Mouse (Mus musculus) heart, postnatal 10 days (tissue): Measurements from ENCODE around the gene Rhbdl3. TPM values are rescaled to one million over a fixed set of nuclear protein-coding genes. Genes with fewer than 3 reads are reported as not detected.
A peak's percentile ranks its signal among the peaks of the same experiment; 100 is the strongest.

ENCODE experiments used
- DNase-seq, 2 experiments: peaks; one replicate each; pipeline ENCODE4 v3.0.0; 2021
- intact Hi-C: fragments of 180-260 bp; cut with DNase I; formaldehyde crosslinking; loops from one replicate; pipeline ENCODE4 v1.15.1; 2025
- total RNA-seq, 2 experiments: library from RNA; stranded (reverse); gene quantifications; 2 replicates each; pipeline ENCODE4 v1.2.3; 2021

The Rhbdl3 gene
- total RNA-seq, result 1 to 10 TPM; 2.3 to 2.5 TPM

DNA sequence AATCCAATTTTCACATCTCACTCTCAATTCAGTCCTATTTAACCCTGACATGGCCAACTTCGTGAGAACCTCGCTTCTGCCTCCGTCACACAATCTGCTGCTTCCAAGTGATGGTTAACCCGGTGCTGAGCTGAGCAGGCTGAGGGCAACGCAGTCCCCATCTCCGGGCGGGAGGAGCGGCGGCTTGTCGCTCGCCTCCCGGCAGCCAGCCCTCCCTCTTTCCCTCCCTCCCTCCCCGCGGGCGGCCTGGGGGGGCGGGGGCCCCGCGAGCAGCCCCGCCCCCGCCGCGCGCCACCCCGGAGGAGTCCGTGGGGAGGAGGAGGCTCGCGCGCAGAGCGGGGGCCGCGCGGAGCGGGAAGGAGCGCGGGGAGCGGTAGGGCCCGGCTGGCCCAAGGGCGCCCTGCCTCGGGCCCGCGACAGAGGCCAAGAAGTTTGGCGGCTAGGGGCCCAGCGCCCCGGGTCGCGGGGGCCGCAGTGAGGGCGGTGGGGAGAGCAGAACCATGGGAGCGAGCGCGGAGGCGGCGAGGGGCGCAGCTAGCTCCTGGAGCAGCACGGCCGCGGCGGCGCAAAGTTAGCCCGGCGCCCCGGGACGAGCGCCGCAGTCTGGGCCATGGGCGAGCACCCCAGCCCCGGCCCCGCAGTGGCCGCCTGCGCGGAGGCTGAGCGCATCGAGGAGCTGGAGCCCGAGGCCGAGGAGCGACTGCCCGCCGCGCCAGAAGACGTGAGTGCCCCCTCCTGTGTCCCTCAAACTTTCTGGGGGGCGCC, at the start of gene Rhbdl3:
TSS of gene Rhbdl3 (plus strand) at position 362 of the 765 bp plus-strand sequence.
- peak; percentile 62 to 66 for DNase-seq
- intact Hi-C loops, result no loop called here

DNA sequence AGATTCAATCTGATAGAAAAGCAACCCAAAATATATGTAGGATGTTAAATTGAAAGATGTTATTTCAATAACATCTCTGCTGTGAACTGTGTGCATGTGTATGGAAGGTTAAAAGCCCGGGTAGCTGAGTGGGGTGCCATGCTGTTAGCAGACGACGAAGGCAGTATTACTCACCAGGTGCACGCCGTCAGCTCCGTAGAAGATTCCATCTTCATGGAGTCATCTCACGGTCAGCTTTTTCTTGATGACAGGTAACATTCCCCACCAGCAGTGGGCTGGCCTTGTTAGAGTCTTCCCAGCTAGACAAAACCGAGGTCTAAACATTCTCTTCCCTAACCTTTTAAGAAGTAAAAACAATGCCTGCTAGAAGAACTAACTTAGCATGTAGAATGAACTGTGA, 36.6 kb upstream of the Rhbdl3 start:
- no peak for DNase-seq
- intact Hi-C loops, result no loop called here

DNA sequence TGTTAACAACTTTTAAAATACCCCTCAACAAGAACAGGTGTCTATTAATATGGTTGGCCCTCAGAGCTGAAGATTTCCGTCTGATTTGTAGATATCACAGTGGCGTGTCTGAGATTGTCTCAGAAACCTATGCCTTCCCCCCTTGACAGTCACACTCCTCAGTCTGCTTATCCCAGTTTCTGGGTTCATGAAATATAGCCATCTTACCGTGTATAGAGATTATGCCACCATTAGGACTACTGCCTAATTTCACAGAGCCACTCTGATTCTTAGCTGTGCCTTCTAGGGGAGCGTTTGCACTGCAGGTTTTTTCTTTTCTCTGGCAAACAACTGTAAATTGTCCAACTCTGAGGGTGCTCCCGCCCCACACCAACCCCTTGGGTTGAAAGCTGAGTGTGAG, 29.6 kb upstream of the Rhbdl3 start:
- DNase-seq, result no peak
- intact Hi-C loops, result no loop called here

DNA sequence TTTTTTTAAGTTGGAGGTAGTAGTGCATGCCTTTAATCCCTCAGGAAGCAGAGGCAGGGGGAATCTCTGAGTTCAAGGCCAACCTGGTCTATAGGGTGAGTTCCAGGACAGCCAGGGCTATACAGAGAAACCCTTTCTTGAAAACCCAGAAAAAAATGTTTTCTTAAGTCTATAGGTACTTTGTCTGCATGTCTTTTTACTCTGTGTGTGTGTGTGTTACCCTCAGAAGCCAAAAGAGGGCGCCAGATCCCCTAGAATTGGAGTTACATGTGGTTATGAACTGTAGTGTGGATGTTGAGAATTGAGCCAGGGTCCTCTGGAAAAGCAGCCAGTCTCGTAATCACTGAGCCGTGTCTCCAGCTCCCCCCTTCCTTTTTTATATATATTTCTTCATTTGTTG, 25.7 kb upstream of the Rhbdl3 start:
- intact Hi-C loops, result no loop called here
- DNase-seq, result no peak

DNA sequence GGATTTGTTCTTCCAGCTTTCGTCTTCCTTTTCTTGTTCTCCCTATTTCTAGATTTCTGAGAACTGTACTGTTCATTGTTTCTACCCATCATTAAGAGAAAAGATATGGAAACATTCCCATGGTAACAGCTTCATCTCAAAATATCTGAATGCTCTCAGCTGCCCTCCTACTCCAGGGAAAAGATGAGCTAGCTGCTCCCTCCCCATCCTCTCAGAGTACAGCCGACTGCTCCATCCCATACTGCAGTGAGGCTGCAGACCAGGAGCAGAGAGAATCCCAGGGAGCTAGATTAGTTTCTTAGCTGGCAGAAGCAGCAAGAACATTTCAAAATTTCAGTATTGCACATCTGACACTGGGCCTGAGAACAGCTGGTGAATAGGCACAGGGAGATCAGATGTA, 22.7 kb upstream of the Rhbdl3 start:
- no peak for DNase-seq
- intact Hi-C loops, result no loop called here

DNA sequence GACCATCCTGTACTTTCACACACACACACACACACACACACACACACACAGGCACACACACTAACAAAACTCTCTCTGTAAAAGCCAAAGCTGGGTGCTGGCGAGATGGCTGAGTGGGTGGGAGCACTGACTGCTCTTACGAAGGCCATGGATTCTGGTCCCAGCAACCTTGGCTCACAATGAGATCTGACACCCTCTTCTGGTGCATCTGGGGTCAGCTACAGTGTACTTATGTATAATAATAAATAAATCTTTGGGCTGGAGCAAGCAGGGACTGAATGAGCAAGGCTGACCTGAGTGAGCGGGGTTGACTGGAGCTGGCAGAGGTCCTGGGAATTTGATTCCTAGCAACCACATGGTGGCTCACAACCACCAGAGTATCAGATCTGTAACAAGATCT, 16.9 kb upstream of the Rhbdl3 start:
- intact Hi-C loops, result no loop called here
- peak; percentile 56 to 61 for DNase-seq

DNA sequence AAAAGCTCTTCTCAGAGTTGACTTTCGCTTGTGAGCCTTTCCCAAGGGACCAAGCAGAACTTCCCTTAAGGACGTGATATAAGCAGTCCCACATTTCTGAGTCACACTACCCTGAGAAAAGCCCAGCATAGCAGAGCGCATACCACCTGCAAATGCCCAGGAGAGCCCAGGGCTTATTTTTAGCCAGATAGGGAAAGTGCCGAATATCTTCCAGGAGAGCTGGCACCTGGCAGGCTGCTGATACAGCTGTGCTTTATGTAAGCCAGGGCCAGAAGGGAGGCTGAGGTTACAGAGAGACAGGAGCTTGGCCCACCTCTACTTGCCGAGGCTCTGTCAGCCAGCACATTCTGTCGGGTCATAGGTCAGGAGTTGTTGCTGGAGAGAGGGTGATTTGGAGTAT, 16.1 kb upstream of the Rhbdl3 start:
- intact Hi-C loops, result no loop called here
- peak; percentile 65 to 70 for DNase-seq

DNA sequence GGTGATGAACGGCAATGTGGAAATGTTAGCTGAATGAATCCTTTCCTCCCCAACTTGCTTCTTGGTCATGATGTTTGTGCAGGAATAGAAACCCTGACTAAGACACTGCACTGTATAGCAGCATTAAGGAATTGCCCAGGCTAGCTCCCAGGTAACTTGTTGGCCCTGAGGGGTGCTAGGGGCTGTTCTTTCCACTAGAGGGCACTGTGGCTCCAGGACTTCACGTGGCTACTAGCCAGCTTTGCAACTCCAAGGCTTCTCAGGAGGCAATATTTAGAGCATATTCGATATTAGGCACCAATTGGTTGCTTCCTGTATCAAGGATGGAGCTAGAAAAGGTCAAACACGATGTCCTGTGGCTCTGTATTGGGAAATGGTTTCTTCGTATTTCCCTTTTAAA, 13.6 kb upstream of the Rhbdl3 start:
- intact Hi-C loops, result loop anchor here (1.0 kb wide), 1 partner anchor 65 kb away; no protein-coding TSS in a partner anchor
- DNase-seq, result peak; percentile 73 to 85

DNA sequence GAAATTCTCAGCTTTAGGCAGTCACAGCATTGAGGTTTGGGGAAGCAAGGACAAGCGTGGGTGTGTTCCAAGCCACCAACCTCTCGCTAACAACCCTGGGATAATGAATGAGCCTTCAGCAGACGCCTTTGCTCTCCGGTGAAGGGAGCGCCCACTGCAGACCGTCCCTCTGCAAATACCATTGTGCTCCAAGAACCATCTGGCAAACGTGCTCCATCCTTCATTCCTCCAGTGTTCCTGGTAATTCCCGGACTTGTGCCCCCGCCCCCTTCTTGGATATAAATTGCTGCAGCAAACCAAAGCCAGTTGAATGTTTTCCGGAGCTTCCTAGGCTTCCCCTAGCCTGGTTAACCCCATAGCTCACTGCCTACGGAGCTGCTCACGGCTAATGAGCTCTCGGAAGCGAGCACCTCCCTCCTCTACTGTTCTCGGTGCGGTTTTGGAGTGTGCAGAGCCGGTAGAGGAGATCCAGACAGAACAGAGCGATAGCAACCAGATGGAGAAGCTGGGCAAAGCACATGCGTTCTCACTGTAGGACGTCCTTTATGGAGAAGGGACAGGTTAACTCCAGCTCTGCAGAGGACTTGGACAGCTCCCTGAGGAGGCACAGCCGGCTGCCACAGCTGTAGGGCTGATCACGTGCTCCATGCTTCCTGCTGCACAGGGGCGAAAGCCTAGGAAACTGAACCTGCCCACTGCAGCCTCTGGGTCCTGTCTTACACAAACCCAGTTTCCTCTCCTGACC, 10.8 kb upstream of the Rhbdl3 start:
- intact Hi-C loops, result no loop called here
- peak; percentile 70 to 71 for DNase-seq

DNA sequence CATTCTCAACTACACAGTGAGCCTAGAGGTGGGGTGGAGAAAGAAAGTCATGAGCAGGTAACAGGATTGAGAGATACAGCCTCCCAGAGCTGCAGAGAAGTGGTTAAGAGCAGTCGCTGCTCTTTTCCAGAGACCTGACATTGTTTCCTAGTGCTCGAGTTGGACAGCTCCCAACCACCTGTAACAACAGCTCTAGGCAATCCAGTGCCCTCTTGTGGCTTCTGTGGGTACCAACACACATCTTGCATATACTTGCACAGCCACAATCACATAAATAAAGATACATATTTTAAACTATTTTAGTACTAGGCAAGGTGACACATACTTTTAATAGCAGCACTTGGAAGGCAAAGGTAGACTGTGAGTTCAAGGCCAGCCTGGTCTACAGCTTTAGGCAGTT, 9.7 kb upstream of the Rhbdl3 start:
- DNase-seq, result no peak
- intact Hi-C loops, result no loop called here

DNA sequence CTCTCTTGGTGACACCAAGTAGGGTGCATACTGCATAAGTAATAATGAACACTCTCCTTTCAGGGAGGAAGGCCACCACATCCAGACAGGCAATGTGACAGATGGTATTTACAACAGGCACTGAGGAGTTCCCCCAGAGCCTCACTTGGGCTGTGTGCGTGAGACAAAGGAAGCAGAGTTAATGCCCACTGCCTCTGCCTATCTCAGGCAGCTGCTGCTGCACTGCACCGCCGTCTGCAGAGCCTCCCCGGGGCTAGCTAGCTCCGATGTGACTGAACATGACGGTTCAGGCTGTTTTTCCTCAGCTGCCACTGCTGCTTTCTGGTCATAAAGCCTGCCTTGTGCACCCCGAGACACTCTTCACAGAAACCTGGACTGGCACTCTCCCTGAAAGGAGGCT, 8.2 kb upstream of the Rhbdl3 start:
- DNase-seq, result no peak
- intact Hi-C loops, result no loop called here

DNA sequence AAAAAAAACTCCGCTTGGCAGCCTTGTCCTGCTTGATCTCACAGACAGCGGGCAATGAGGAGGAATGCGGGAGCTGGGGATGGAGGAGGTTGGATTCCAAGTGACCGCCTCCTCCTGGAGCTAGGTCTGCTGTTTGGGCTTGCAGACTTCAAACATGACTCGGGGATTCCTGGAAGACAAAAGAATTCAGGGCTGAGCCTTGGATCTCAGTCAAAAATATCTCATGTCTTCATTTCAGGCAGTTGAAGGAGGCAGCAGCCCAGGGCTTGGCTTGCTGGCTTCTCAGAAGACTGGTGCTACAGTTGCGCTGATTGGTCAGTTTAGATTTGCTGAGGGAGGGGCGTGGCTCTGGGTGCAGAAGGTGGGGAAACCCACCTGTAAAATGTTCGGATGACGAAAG, 5.6 kb upstream of the Rhbdl3 start:
- no peak for DNase-seq
- intact Hi-C loops, result no loop called here

DNA sequence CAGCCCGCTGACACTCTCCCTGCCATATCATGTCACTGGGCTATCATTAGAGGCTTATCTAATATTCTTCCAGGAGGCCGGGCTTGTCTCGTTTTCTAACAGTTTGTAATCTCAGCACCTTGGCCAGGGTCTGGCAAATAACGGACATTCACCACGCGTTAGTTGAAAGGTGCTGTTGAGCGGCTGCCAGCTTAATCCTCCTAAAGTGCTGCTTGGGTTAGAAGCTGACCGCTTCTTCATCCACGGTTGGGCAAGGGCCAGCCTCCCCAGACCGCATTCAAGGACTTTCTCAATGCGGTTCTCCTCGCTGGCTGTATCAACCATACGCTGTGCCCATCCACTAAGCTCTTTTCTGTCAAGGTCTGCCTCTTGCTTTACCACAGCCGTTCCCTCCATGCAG, 4.9 kb upstream of the Rhbdl3 start:
- intact Hi-C loops, result no loop called here
- DNase-seq, result no peak

DNA sequence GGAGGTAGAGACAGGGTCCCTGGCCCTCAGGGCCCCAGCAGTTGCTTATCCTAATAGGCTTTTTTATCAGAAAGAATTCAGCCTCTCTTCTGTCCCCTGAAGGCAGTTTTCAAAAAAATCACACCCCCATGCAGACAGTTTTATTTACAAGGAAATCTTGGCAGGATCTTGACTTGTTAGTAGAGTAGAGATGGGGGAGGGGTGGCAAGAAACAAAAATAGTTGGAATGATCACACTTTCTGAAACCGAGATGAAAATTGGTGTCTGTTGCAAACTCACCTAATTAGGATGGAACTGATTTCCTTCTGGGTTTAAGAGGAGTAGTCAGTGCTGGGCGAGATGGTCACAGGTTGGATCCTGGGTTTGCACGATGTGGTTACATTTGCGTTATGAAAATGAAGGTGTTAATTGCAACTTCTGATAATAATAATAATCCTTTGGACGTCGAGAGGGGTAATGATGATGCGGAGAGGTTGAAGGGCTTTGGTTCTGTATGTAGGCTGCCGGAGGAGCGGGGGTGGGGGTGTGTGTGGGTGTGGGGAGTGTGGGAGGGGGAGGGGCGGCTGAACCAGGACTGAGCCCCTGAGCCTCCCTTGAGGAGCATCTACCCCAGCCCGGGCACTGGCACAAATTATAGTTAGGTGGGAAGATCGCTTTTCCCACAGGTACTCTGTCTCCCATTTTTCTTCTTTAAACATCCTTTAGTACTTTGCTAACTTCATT, 1.0 kb upstream of the Rhbdl3 start:
- intact Hi-C loops, result no loop called here
- DNase-seq, result no peak

DNA sequence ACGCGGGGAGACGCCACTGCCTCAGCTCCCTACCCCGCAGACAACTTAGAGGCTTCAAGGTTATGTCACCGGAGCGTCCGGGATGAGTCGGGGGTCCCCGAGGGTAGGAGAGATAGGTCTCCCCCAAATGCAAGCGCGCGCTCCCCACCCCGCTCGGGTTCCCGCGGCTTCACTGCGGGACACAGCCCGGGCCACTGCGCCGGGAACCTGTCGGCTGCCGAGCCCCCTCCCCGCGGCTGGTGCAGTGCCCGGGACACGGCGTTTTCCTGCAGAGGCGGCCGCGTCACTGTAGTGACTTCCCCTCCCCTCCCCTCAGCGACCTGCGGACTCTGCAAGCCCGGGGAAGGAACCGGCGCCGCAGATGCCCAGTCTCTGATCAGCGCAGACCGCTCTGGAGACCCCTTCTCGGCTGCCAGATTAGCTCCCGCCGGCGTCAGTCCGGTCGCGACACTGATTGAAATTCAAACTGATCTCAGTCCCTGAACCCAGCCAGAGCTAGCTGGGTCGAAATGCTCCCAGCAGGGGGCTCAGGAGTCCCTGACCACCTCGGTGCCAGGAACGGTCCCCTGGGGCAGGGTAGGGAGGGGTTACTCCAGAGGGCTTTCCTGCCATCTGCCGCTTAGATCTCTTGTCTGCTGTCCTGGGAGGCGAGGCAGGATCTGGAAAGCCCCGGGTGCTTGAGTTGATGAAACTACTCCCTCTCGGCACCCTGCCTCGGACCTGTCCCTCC, 769 bp downstream of the Rhbdl3 start:
- intact Hi-C loops, result loop anchor here (2.0 kb wide), 1 partner anchor 51 kb away; no protein-coding TSS in a partner anchor
- peak; percentile 65 to 79 for DNase-seq

DNA sequence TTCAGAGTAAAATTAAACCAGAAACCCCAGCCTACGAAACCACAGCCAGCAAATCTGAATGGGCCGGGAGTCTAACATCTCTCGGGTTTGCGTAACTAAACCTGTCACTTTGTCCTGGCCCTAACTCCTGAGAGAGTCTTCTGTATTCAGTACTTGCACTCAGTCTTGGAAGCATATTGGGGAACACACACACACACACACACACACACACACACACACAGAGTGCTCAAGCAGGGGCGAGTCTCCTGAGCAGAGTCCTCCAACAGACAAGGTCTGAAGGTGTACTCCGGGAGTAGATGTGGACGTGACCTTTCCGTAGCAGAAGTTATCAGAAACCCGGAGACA, 1.3 kb downstream of the Rhbdl3 start:
- intact Hi-C loops, result loop anchor here (2.0 kb wide), 1 partner anchor 51 kb away; no protein-coding TSS in a partner anchor
- DNase-seq, result no peak

DNA sequence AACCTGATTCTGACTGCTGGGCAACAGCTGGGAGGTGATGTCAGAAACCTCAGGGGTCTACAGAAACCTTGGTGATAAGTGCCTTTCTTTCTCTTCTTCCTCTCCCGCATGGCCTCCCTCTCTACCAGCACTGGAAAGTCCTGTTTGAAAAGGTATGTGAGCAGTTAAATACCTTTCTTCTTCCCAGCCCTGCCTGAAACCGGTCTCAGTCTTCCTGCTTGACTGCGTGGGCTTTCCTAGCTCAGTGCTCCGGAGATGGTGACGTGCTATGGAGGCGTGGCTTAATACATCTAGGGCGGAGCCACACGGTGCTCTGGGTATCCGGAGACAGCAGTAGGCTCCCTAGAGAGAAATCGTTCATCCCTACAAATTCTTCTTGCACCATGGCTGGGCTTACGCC, 1.8 kb downstream of the Rhbdl3 start:
- intact Hi-C loops, result loop anchor here (2.0 kb wide), 1 partner anchor 50 kb away; no protein-coding TSS in a partner anchor
- DNase-seq, result peak; percentile 65 to 72

DNA sequence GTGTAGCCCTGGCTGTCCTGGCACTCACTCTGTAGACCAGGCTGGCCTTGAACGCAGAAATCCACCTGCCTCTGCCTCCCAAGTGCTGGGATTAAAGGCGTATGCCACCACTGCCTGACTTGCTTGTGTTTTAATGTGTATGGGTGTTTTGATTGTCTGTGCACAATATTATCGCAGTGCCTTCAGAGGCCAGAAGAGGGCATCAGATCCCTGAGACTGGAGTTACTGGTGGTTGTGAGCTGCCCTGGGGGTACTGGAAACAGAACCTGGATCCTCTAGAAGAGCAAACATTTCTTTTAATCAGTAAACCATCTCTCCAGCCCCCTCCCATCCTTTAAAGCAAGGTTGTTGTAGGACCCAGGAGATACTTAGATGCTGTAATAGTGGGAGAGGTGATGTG, 3.0 kb downstream of the Rhbdl3 start:
- intact Hi-C loops, result loop anchor here (2.0 kb wide), 1 partner anchor 49 kb away; no protein-coding TSS in a partner anchor
- DNase-seq, result no peak

DNA sequence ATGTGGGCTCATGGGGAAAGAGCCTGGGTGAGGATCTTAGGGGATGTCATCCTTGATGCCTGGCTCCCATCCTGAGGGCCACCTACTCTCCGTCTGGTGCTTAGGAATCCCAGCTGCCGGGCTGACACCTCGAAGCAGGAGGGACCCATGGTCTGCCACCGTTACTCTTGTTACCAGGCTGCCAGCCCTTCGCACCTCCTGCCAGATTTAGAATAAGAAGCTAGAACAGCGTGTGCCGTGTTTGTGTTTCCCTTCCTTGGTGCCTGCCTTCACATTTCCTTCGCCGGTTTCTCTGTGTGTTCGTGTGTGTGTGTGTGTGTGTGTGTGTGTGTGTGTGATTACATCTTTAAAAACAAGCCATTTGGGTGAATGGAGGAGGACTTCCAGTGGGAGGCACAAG, 4.1 kb downstream of the Rhbdl3 start:
- DNase-seq, result no peak
- intact Hi-C loops, result no loop called here

DNA sequence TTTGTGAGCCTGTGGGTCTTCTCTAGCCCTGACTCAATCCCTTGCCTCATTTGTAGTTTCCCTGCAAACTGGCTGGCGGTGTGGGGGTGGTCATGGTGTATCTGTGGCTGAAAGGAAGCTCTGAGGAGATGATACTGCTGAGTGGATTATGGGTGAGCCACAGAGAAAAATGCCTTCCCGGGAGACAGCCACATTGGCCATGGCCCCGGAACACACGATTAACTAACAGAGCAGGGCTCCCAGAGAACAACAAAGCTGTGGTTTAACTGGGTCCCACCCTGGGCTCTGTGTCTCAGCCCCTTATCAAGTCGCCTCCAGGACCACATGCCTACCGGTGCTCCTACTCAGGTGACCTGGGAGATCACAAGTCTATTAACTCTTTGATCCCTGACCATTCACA, 7.8 kb downstream of the Rhbdl3 start:
- no peak for DNase-seq
- intact Hi-C loops, result no loop called here

DNA sequence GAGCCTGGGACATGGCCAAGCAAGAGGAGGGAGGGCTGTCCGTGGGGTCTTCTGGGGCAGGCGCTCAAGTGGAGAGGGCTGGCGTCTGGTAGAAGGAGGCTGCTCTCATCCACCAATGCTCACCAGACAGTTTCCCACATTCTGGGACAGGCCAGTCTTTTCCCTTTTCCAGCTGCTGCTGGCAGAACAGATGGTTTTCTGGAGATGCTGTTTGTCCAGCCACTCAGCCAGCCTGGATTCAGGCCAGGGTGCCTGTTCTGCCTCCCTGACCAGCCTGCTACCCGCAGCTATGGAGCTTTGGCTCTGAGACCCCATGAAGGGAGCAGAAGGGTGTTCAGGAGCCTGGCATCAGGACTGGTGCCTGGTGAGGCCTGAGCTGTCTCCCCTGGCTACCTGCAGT, 10.6 kb downstream of the Rhbdl3 start:
- DNase-seq, result no peak
- intact Hi-C loops, result no loop called here
